Mouse (Mus musculus) hematopoietic stem cell, adult 5-6 weeks (primary cell): Measurements from ENCODE around the gene Ap2a1. TPM values are rescaled to one million over a fixed set of nuclear protein-coding genes. Genes with fewer than 3 reads are reported as not detected.

Source experiments
- ATAC-seq, 2 experiments: fragments of 125-278 bp in 1 of 2; replicated peaks in 1 of 2; 2 replicates each; pipeline ENCODE4 v1.8.0; 2016 to 2017; ENCODE audit warnings: inconsistent platforms in 2 of 2, mild to moderate bottlenecking in 2 of 2, moderate number of reproducible peaks in 2 of 2, low read depth in 1 of 2, moderate TSS enrichment in 1 of 2; ENCODE audit not compliant: low FRiP score in 2 of 2, poor library complexity in 2 of 2, severe bottlenecking in 2 of 2, insufficient read depth in 1 of 2, low TSS enrichment in 1 of 2
- total RNA-seq: library from RNA; stranded (forward); fragments of 172-1452, 232-1000 nt; gene quantifications from 2 replicates; pipeline ENCODE4 v1.2.3, GENCODE M21; 2017

Gene Ap2a1
- 12.4 and 25.5 TPM in 2 replicates for total RNA-seq

DNA sequence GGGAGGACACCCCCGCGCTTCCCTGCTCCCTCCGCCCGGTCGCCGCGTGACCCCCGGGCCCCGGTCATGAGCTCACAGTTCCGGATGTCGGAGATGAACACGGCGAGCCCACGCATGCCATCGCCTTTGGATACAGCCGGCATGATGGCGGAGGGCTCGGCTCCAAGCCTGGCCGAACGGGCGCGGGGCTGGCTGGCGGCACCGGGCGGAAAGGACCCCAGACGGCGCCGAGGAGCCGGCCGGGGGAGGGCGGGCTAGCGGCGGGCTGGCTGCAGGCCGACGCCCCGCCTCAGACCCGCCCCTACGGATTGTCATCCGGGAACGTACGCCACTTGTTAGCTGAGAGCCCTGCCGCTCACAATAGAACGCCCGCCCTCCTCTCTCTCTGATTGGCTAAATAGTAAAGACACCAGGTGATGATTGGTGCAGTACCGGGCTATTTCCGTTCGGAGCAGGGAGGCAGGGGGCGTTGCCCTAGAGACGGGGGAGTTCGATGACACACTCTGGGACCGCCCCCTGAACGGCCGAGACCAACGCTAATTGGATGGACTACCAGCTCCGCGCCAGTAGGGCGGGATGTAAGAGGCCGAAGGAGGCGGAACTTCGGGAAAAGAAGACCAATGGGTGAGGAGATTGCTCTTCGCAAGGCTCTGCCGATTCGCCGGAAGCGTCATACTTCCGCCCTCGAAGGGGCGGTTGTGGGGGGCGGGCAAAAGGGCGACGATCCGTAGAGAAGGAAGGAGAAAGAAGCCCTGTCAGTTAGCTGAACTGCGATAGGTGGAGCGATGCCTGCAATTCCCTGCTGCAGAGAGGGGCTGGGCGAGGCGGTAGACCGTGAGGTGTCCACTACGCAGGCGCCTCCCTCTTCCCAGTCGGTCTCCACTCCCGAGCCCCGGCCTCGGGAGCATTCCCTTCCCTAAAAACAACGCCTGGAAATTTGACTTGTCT is at the start of gene Ap2a1:
Gene Ap2a1 (minus strand): TSS at position 293 of the 948 bp plus-strand sequence.
- ATAC-seq: peak; percentile 97

DNA sequence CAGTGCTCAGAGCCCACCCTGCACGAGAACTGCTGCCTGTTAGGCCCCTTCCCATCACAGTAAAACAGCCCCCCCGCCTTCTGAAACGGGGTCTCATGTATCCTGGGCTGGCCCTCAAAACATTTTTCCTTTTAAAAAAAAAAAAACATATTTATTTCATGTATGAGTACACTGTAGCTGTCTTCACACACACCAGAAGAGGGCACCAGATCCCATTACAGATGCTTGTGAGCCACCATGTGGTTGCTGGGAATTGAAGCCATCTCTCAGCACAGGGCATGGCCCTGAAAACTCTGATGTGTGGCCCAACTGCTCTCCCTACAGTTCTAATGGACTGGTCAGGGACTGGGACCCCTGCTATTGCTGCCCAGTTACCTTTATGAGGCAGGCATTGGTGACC is 49.0 kb upstream of the Ap2a1 start:
- ATAC-seq: no peak

- ATAC-seq: no peak
Observed at GRCm38 (mm10) chr7:44975117-44975419, 45.8 kb upstream of the Ap2a1 start.

DNA sequence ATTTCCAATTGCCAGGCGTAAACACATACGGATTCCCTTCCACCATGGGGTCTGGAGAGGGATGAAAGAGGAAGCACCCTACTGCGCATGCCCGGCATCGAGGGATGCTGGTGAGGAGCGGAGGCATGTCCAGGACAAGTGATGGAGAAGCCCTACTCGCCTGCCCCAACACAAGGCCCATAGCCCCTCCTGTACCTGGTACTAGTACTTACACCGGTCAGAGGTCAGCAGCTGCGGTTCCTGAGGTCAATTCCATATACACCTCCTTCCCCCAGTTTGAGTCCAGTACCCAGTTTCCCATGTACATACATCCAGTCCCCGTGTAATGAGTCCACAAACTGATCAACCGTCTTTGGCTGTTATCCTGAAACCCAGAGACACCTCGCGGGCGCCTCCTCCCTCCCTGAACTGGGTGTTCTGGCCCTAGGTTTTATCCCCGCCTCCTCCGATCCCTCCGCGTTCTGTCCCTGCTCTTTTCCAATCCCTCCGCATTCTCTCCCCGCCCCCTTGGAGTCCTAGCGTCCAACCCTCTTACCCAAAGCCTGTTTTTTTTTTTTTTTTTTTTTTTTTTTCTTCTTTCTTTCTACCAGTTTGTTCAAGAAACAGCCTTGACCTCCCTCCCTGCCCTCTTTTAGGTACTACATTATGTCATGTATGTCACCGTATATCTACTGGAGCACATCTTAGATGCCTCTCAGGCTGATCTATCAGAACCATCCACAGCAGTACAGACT is 45.3 kb upstream of the Ap2a1 start, which contains the start of gene Cpt1c:
Gene Cpt1c (minus strand): TSS at position 469 of the 734 bp plus-strand sequence.
- ATAC-seq: 0 out of 4 replicates have a peak, but pooled peaks of 1 of the 2 experiments have one; percentile 24

DNA sequence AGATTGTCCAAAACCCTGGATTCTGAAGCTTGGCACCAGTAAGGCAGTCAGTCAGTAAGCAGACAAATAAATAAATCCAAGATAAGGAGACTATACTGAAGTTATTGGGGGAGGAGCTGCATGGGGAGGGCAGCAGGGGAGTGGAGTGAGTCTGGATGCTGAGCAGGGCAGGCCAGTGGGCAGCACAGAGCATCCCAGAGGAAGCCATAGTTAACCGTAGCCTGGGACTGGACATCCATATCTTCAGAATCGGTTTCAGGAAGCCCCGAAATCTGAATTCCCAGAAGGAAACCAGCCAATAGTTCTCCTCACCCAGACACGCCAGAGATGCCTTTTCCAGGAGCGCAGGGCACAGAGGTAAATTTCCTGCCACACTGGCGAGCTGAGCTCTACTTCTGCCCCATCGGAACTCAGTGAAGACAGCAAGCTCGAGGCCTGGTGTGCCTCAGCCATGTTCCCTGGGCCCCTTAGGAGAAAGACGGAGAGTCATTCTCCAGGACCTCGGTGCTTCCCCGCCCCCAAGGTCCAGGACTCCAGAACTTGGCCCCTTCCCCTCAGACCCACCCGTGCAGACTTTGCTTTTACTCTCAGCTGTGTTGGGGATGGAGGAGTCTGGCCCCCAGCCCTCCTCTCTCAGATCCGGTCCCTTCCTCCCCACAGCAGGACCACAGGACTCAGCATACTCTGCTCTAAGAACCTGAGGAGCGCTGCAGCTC is 44.3 kb upstream of the Ap2a1 start:
- no peak for ATAC-seq

DNA sequence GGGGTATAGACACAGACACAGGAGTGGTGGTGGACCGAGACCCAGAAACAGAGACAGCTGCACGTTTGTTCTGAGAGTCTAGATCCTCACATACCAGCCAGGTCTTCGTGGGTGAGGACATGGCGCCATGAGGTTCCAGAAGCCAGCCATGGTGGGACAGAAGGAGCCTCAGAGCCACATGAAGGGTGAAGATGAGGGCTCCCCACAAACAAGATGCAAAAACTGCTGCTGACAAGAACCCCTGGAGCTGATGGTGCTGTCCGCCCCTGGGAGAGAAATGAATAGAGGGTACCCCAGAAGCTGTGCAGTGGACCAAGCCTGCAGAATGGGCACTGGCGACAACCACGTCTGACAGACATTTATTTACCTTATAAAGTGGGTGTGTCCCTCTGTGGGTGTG is 41.8 kb upstream of the Ap2a1 start:
- ATAC-seq: no peak

- peak; percentile 84 to 86 for ATAC-seq
Observed at GRCm38 (mm10) chr7:44970231-44970691, 41.0 kb upstream of the Ap2a1 start.

GRCm38 (mm10) chr7:44966638-44967037 is 37.3 kb upstream of the Ap2a1 start:
- ATAC-seq: no peak

GRCm38 (mm10) chr7:44965975-44966374 is 36.7 kb upstream of the Ap2a1 start:
- no peak for ATAC-seq

DNA sequence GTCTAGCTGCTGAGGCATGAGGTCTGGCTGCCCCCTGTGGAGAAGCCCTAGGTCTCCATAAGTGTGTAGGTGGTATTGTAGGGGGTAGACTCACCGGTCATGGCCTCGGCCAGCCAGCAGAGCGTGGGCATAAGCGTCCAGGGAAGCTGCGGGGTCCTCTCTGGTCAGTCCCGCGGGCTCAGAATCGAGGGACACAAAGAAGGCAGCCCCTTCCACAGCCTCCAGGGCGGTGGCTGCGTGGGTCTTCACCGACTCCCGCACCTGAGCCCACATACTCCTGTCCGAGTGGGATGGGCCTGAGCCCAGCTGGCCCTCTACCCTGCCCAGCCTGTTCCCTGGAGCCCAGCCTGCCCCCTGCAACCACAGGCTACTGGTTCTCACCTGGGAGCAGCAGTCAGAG is 35.7 kb upstream of the Ap2a1 start:
- no peak for ATAC-seq

DNA sequence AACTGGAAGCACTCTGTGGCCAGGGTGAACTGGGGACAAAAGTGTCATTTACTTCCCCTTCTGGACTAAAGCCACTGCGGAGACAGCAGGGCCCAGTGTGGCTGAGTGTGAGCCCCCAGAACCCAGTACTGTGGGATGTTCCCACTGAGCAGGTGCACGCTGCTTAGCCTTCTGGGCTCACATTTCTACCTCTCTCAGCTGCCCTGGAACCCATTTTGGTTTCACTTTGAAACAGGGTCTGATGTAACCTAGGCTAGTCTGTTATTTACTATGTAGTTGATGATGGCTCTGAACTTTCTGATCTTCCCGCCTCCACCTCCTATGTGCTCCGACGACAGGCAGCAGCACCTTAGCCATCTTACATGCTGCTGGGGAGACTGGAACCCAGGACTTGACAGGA is 33.5 kb upstream of the Ap2a1 start:
- ATAC-seq: no peak

DNA sequence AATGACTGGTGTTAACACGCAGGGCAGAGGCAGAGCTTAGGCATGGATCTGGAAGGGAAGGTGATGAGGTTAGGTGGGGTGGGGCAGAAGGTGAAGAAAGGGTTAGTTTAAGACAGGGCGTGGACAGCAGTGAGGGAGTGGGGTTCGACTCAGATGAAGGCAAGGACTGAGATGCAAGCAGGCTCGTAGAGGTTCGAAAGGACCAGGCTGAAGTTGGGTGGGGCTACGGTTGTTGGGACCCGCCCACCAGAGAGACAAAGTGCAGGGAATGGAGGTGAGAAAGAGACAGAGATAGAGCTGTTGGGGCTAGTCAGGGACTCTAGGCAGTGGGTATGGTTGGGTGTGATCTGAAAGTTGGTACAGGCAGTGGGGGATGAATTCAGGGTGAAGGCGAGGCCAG is 33.0 kb upstream of the Ap2a1 start:
- no peak for ATAC-seq

DNA sequence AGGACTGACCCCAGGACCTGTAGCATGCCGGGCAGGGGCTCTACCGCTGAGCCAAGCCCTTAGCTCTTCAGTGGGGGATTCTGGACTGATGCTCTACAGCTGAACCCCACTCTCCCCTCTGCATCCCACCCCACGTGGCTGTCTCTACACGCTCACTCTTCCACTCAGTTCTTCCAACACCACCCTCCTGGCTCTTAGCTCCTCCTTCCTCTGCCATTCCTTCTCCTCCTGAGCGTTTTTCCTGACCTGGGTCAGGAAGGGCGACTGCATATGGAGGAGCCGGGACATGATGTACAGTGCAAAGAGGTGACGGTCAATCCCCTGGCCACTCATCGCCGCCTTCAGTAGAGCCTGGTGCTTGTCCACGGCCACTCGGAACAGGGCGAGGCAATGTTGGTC is 31.2 kb upstream of the Ap2a1 start:
- no peak for ATAC-seq

DNA sequence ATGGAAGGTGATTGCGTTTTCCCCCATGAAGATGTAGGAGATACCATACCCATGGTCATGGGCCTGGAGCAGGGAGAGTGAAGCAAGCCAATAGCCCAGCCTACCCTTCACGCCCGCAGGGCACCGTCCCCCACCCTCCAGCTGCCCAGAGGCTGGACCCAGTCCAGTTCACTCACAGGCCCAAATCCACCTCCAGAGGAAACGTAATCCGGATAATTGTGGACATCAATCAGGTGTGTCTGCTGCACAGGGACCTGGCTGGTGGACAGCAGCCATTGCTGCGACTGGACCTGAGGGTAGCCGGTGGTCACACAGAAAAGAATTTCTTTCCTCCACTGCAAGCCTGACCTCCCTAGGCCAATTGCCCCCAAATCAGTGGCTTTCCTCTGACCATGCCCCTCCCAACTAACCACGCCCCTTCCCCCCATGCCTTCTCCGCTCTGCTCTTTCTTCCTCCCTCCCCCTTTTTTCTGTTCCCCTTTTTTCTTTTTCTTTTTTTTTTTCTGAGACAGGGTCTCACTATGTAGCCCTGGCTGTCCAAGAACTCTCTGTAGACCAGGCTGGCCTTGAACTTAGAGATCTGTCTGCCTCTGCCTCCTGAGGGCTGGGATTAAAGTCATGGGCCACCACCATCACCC is 30.7 kb upstream of the Ap2a1 start:
- ATAC-seq: no peak

- no peak for ATAC-seq
Observed at GRCm38 (mm10) chr7:44959281-44959680, 30.0 kb upstream of the Ap2a1 start.

GRCm38 (mm10) chr7:44958208-44958607 is 28.9 kb upstream of the Ap2a1 start:
- ATAC-seq: peak in 1 of 2 experiments; percentile 53; a peak in 1 of 4 replicates

GRCm38 (mm10) chr7:44957183-44957835 is 28.0 kb upstream of the Ap2a1 start:
- no peak for ATAC-seq
